Mouse (Mus musculus): ENCODE results near the gene Csta1.

Csta1 gene

GRCm38 (mm10) chr16:36071071-36071449, 60.0 kb downstream of the Csta1 start:
- no peak for DNase-seq
